Mouse (Mus musculus): ENCODE data around the gene Pip5k1b. TPM values are rescaled to one million over a fixed set of nuclear protein-coding genes. Genes with fewer than 3 reads are reported as not detected.
"Not testable (repeated sequence)": the region's sequence is repeated elsewhere in the genome, so short reads cannot be mapped to it uniquely, and the experiment has no call there.

The Pip5k1b gene
- 10 to 100 TPM; 23.4 to 24.9 TPM for total RNA-seq (2021)
- long read RNA-seq, experiment 1, transcript Pip5k1b-201 (15 exons, 2,573 nt) = major isoform, 24 of 42 reads
- long read RNA-seq, experiment 1, partial matches to known transcripts = 9 of 42 reads
- long read RNA-seq, experiment 1, other reads (novel, unspliced or antisense) = 9 of 42 reads
- long read RNA-seq, experiment 2, transcript Pip5k1b-201 (15 exons, 2,573 nt) = major isoform, 24 of 36 reads
- long read RNA-seq, experiment 2, partial matches to known transcripts = 4 of 36 reads
- long read RNA-seq, experiment 2, other reads (novel, unspliced or antisense) = 8 of 36 reads

DNA sequence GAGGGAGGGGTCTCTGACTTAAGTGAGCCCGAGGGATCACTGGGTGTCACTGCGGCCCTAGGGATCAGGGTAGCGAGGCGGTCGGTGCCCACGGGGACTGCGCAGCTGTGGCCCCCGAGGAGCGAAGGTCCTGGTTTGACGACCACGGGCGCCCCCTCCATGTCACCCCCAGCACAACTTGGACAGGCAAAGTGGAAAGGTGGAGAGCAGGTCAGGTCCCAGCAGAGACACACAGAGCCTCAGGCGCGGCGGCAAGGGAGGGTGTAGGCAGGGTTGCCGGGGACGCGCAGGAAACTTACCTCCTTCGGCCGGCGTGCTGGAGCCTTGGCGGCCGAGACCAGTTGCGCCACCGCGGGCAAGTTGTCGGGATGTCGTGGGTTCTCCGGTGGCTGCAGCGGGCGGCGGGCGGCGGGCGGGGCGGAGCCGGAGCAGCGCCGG lies at the start of gene Pip5k1b:
Gene Pip5k1b (minus strand): TSS at position 407 of the 438 bp plus-strand sequence.
- DNase-seq = peak; percentile 57 to 58
- intact Hi-C loops (cut with DNase I) = loop anchor here (5.0 kb wide), 2 partner anchors 78 to 253 kb away; partner anchors contain the start of gene Fam122a

GRCm38 (mm10) chr19:24604105-24604504 lies 48.4 kb upstream of the Pip5k1b start:
- DNase-seq = peak in 1 of 2 experiments; percentile 12
- intact Hi-C loops (cut with DNase I) = no loop called here

- DNase-seq = no peak
- intact Hi-C loops (cut with DNase I) = no loop called here
Measured at GRCm38 (mm10) chr19:24603431-24603830, 47.8 kb upstream of the Pip5k1b start.

- intact Hi-C loops (cut with DNase I) = no loop called here
- DNase-seq = no peak
Measured at GRCm38 (mm10) chr19:24586726-24587125, 31.1 kb upstream of the Pip5k1b start.

- DNase-seq = no peak
- intact Hi-C loops (cut with DNase I) = no loop called here
Measured at GRCm38 (mm10) chr19:24585171-24585570, 29.5 kb upstream of the Pip5k1b start.

- intact Hi-C loops (cut with DNase I) = no loop called here
- no peak for DNase-seq
Measured at GRCm38 (mm10) chr19:24583956-24584355, 28.3 kb upstream of the Pip5k1b start.

DNA sequence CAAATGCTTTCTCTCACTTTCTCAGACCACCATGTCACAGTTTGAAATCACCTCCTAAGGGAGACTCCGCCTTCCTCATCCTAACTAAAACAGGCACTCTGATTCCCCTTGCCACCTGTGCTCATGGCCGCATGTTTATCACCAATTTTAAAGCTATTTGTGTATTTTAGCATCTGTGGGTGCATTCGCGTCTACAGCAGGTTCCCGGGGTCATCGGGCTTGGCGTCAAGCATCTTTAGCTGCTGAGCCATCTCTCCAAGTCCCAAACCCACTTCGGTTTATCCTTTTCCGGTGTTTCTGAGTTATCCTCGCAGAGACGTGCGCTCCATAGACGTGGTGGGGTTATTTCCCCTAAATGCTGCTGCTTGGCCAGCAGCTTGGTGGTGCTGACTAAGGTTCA lies 20.5 kb upstream of the Pip5k1b start:
- intact Hi-C loops (cut with DNase I) = no loop called here
- no peak for DNase-seq

DNA sequence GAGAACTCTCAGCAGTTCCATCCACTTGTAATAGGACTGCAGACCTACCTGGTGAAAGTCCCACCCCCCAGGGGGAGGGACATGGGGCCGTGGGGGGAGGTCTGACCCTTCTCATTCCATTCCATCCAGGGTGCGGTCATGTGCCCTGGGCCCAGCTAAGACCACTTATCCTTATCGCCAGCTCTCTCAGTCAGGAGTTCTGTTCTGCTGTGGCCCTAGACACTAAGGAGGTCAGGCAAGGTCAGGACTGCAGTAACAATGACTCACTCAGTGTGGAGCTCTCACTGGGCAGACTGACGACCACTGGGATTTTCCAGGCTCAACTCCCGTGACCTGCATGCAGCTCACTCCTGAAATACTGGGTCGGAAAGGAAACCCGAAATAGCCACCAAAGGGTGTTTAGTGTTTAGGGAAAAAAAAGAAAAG lies 16.1 kb upstream of the Pip5k1b start:
- intact Hi-C loops (cut with DNase I) = no loop called here
- peak; percentile 27 to 33 for DNase-seq

- intact Hi-C loops (cut with DNase I) = no loop called here
Measured at GRCm38 (mm10) chr19:24570969-24571368, 15.3 kb upstream of the Pip5k1b start.

GRCm38 (mm10) chr19:24557456-24557855 lies 1.8 kb upstream of the Pip5k1b start:
- intact Hi-C loops (cut with DNase I) = loop anchor here (5.0 kb wide), 2 partner anchors 80 to 255 kb away; partner anchors contain the start of gene Fam122a

More at GRCm38 (mm10) chr19:24570969-24571368, 15.3 kb upstream of the Pip5k1b start:
- no peak for DNase-seq

DNA sequence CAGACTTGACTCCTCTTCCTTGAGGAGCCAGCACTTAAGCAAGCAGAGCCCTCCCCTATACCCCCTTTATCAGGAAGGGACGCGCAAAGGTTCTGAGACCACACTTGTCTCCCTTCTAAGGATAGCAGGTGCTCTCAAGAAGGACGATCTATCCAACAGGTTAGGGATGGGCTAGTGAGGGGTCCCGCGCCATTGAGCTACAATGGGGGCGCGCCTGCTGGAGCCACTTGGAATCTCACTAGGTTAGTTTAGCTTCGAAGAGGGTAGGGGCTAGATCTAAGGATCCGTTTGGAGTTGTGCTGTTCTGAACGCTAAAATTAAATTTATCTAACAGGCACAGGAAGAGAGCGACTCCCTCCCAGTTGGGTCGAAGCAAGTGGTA lies 904 bp upstream of the Pip5k1b start:
- intact Hi-C loops (cut with DNase I) = loop anchor here (5.0 kb wide), 2 partner anchors 79 to 254 kb away; partner anchors contain the start of gene Fam122a
- DNase-seq = no peak

More at GRCm38 (mm10) chr19:24557456-24557855, 1.8 kb upstream of the Pip5k1b start:
- DNase-seq = peak in 1 of 2 experiments; percentile 12

DNA sequence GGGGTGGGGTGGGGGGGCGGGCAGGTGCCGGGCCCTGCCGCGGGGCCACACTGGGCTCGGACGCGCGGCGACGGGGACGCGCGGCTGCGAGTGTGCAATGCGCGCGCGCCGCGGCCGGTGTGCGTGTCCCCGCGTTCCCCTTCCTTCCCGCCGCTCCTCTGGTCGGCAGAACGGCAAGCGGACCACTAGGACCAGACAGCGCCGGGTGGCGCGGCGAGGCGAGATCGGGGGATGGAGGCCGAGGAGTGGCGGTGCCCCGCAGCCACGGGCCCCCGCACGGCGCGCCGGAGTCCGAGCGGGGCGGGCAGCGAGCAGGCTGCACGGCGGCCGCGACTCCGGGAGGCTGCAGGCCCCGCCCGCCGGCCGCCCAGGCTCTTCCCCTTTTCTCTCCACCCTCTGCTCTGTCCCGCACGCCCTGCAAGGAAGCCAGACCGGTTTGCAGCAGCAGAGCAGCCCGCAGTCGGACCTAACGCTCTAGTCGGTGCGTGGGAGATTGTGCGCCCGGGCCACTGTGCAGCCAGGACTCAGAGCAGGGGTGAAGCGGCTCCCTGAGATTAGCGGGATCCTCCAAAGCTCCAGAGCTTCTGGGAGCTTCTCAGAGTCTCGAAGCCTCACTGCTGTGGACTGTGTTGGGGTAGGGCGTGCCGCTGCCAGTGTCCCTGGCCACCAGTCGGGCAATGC lies 372 bp upstream of the Pip5k1b start:
- intact Hi-C loops (cut with DNase I) = loop anchor here (5.0 kb wide), 2 partner anchors 79 to 254 kb away; partner anchors contain the start of gene Fam122a

GRCm38 (mm10) chr19:24554911-24555465 lies 684 bp downstream of the Pip5k1b start:
- no peak for DNase-seq
- intact Hi-C loops (cut with DNase I) = loop anchor here (5.0 kb wide), 2 partner anchors 78 to 253 kb away; partner anchors contain the start of gene Fam122a

More for the DNA sequence above, 372 bp upstream of the Pip5k1b start:
- DNase-seq = peak; percentile 74 to 78

DNA sequence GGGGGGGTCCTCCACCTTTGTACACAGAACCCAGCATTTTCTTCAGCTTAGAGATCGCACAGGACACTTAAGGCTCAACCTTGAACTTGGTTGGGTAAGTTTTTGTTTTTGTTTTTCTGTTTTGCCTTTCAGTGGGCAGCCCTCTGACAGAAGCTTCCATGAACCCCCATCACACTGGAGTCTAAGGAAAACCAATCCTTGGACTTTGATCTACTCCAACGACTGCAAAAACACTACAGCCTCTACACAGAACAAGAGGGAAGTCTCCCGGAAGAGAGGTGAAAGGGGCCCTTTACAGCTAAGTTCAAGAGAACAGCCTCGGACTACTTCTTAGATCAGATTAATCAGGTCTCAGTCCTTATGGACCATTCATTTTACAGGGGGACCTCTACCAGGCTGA lies 1.2 kb downstream of the Pip5k1b start:
- intact Hi-C loops (cut with DNase I) = no loop called here

GRCm38 (mm10) chr19:24553291-24554075 lies 2.2 kb downstream of the Pip5k1b start:
- intact Hi-C loops (cut with DNase I) = no loop called here
- DNase-seq = no peak

More for the DNA sequence above, 1.2 kb downstream of the Pip5k1b start:
- DNase-seq = no peak

DNA sequence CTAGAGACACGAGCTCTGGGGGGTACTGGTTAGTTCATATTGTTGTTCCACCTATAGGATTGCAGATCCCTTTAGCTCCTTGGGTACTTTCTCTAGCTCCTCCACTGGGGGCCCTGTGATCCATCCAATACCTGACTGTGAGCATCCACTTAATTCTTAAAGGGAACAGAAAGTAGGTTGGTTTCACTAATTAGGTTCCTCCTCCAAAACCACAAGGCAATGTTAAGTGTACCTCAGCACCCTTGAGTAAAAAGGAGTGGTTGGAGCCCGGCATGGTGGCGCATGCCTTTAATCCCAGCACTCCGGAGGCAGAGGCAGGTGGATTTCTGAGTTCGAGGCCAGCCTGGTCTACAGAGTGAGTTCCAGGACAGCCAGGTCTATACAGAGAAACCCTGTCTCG lies 3.0 kb downstream of the Pip5k1b start:
- intact Hi-C loops (cut with DNase I); DNase-seq: not testable (repeated sequence)

- DNase-seq = no peak
- intact Hi-C loops (cut with DNase I) = no loop called here
Measured at GRCm38 (mm10) chr19:24551196-24551954, 4.3 kb downstream of the Pip5k1b start.

DNA sequence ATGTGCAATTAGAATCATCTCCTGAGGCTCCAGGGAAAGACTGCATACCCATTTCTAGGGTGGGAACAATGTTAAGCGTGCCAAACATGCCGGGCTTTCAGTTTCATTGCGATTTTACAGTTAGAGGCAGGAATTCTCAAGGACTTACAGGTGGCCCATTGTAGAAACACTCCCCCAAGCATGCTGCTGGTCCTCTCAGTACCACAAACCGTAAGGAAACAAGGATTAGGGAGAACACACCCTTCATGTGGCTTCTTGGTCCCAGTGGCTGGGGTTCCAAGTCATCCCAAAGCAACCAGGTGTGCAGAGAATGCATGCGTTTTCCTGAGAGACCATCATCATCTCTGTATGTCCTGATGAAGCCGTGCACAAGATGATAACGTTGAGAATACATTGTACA lies 4.9 kb downstream of the Pip5k1b start:
- intact Hi-C loops (cut with DNase I) = no loop called here

GRCm38 (mm10) chr19:24550016-24550415 lies 5.7 kb downstream of the Pip5k1b start:
- intact Hi-C loops (cut with DNase I) = no loop called here
- no peak for DNase-seq

More for the DNA sequence above, 4.9 kb downstream of the Pip5k1b start:
- no peak for DNase-seq

Measured in heart, postnatal 14 days (tissue).